Mouse (Mus musculus) kidney, adult 10 weeks (tissue): ENCODE data around the gene Ceacam20. TPM values are rescaled to one million over a fixed set of nuclear protein-coding genes. Genes with fewer than 3 reads are reported as not detected.

ENCODE experiments used
- polyA plus RNA-seq: library from polyadenylated mRNA; stranded (reverse); fragments of 350-450 nt; fragmentation: Illumina TruSeq; extraction: RNeasy Lipid Tissue Mini Kit (QIAGEN cat#74804); gene quantifications from one replicate; pipeline ENCODE4 v1.2.3, GENCODE M21; 2014; ENCODE audit warnings: low read depth, low replicate concordance

The Ceacam20 gene
- polyA plus RNA-seq, result 0.16 TPM

DNA sequence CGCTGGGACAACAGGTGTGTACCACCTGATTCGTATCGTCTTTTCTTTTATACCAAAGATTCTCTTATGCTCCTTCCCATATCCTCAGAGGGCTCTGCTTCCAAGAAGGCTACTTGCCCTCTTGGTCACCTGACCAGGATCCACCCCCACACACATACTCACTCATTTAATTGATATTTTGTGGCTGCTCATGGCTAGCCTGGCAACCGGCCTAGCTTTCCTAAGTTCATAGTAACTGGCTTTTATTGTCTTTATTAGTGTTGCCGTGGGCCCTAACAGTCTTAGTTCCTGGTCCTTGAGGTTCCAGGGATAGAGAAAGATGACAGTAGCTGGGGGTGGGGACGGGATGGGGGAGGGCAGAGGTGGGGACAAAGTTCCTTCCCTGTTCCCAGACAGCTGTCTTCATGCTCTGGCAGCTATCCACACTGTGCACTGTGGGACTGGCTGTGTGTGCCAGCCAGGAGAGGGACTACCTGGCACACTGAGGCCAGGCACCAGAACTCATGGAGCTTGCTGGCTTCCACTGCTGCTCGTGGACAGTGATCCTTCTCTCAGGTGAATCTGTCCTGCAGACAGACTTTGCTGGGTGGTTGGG, at the start of gene Ceacam20:
Ceacam20 (plus strand) TSS at position 428 of the 595 bp plus-strand sequence.

DNA sequence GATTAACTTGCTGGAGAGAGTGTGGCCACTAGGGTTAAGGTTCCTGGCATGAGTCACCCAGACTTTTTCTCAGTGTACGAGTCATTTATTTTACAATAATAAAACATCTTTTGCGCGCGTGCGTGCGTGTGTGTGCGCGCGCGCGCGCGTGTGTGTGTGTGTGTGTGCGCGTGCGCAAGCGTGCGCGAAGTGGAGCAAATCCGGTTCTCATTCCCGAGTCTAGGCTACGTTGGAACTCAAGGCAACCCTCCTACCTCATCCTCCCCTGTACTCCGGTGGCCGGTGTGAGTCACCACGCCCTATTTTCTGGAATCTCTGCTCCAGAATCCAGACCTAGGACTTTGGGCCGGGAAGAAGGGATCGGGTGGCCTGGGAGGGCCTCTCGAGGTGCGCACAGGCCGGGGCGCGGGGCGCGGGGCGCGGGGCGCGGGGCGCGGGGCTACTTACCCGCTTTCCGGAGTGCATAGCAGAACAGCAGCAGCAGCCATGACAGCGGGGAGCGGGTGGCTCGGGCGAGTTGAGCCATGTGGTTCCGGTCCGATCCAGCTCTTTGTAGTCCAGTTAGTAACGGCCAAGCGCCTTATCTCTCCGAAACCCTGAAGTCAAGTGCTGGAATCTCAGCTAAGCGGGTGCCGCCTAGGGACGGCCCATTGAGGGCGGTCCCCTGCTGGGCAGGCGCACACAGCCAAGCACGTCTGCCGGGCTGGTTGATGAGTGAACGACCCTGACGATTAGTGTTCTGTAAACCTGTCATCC, 44.5 kb upstream of the Ceacam20 start, which contains the start of gene Pvr:
Pvr (minus strand) TSS at position 655 of the 756 bp plus-strand sequence.

DNA sequence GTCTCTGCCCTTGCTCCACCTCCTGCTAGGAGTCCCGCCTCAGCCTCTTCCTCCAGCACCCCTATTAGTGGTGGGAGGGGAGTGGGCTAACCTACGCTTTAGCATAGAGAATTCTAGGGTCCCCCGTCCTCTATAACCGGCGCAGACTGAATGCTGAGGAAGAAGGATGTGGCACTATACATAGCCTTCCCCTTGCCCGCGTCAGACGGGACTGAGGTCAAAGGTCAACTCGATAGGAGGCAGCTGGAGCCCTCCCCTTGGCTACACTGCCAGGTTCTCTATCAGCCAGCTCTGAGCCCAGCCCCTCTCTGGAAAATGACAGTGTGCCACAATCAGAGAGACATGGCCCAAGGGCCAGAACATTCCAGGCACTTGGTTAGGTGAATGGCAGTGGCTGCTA, 14.6 kb upstream of the Ceacam20 start, which contains the start of gene Igsf23:
Igsf23 (minus strand) TSS at position 168 of the 400 bp plus-strand sequence.

DNA sequence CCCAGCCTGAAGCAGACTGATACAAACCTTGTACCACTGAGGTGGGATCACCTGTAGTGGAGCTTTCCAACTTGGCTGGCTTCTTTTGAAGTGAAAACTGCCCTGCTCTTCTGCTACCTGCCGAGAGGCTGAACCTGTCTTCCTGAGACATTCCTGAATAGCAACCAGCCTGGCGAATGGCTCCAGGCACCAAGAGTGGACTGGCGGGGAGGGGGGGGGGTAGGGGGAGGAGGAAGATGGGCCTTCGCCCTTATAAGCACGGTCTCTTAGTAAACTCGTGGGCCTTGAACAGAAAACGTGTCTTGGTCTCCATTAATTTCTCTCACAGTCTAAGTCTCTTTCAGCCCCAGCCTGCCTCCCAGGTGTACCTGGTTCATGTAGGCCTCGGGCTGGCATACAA, 26.0 kb downstream of the Ceacam20 start, which contains the start of gene Nlrp9b:
Nlrp9b (plus strand) TSS at position 301 of the 400 bp plus-strand sequence.

Other genes starting within 250 kb of the Ceacam20 start
- gene Tomm40, start 250.0 kb upstream of the Ceacam20 start, polyA plus RNA-seq, result 0.28 TPM
- gene Nectin2, start 214.9 kb upstream of the Ceacam20 start, polyA plus RNA-seq, result 2.4 TPM
- gene Bcam, start 194.4 kb upstream of the Ceacam20 start, polyA plus RNA-seq, result 0.36 TPM
- gene Cblc, start 168.6 kb upstream of the Ceacam20 start, polyA plus RNA-seq, result 1.1 TPM
- not detected for gene Bcl3, start 142.6 kb upstream of the Ceacam20 start, polyA plus RNA-seq
- gene Gm19345, start 113.4 kb upstream of the Ceacam20 start, polyA plus RNA-seq, result not detected
- gene Ceacam16, start 104.1 kb upstream of the Ceacam20 start, polyA plus RNA-seq, result not detected
- 0.12 TPM for gene Ceacam19, start 77.4 kb upstream of the Ceacam20 start, polyA plus RNA-seq
- 11.8 TPM for gene Pvr, start 44.3 kb upstream of the Ceacam20 start, polyA plus RNA-seq
- gene Igsf23, start 14.7 kb upstream of the Ceacam20 start, polyA plus RNA-seq, result not detected
- 0.16 TPM for gene Nlrp9b, start 26.1 kb downstream of the Ceacam20 start, polyA plus RNA-seq
- gene Vmn1r91, start 134.3 kb downstream of the Ceacam20 start, polyA plus RNA-seq, result not detected
- not detected for gene Gm16442, start 157.2 kb downstream of the Ceacam20 start, polyA plus RNA-seq
- not detected for gene Vmn1r93, start 173.7 kb downstream of the Ceacam20 start, polyA plus RNA-seq
- not detected for gene Vmn1r94, start 203.0 kb downstream of the Ceacam20 start, polyA plus RNA-seq
- gene Vmn1r95, start 228.3 kb downstream of the Ceacam20 start, polyA plus RNA-seq, result not detected
- not detected for gene Gm6164, start 240.2 kb downstream of the Ceacam20 start, polyA plus RNA-seq